Mouse (Mus musculus) MEL (cell line): Measurements from ENCODE around the gene Vmn1r232. TPM values are rescaled to one million over a fixed set of nuclear protein-coding genes. Genes with fewer than 3 reads are reported as not detected.

ENCODE experiments used
- DNase-seq: peaks from one replicate; pipeline ENCODE4 v3.0.0; 2011; ENCODE audit warnings: low read depth, low spot score
- H3K27ac ChIP-seq: 2 replicates; pipeline ENCODE4 v1.5.1; 2012; ENCODE audit warnings: low read depth, mild to moderate bottlenecking, control low read depth, low read length, moderate library complexity; ENCODE audit not compliant: control insufficient read depth
- H3K27me3 ChIP-seq, 2 experiments: fragments of 150-350 bp in 1 of 2; sonication (generic) in 1 of 2; 2 replicates each; pipeline ENCODE4 v1.6.1; 2012; ENCODE audit warnings: low read length in 2 of 2, mild to moderate bottlenecking in 2 of 2, improper control_type of control experiment in 1 of 2, moderate library complexity in 1 of 2; ENCODE audit not compliant: insufficient read depth in 2 of 2, control insufficient read depth in 1 of 2
- H3K36me3 ChIP-seq, 2 experiments: 2 replicates each; pipeline ENCODE4 v1.6.1; 2012 to 2014; ENCODE audit warnings: low read length in 2 of 2, improper control_type of control experiment in 1 of 2, inconsistent platforms in 1 of 2, mild to moderate bottlenecking in 1 of 2; ENCODE audit not compliant: insufficient read depth in 2 of 2, control insufficient read depth in 1 of 2
- H3K4me1 ChIP-seq, 2 experiments: fragments of 150-350 bp in 1 of 2; sonication (generic) in 1 of 2; 2 replicates each; pipeline ENCODE4 v1.6.1; 2012; ENCODE audit warnings: low read length in 2 of 2, improper control_type of control experiment in 1 of 2, mild to moderate bottlenecking in 1 of 2; ENCODE audit not compliant: insufficient read depth in 2 of 2, control insufficient read depth in 1 of 2
- H3K4me3 ChIP-seq, 2 experiments: fragments of 150-350 bp in 1 of 2; sonication (generic) in 1 of 2; 2 replicates each; pipeline ENCODE4 v1.5.1; 2012; ENCODE audit warnings: low read depth in 2 of 2, low read length in 2 of 2, mild to moderate bottlenecking in 2 of 2, moderate library complexity in 2 of 2, control low read depth in 1 of 2, improper control_type of control experiment in 1 of 2; ENCODE audit not compliant: control insufficient read depth in 1 of 2, insufficient read depth in 1 of 2
- H3K79me2 ChIP-seq: 2 replicates; pipeline ENCODE4 v1.6.1; 2012; ENCODE audit warnings: mild to moderate bottlenecking, low read length, moderate library complexity; ENCODE audit not compliant: control insufficient read depth, poor library complexity, insufficient read depth
- H3K9ac ChIP-seq: 2 replicates; pipeline ENCODE4 v1.6.1; 2012; ENCODE audit warnings: low read depth, mild to moderate bottlenecking, control low read depth, low read length, moderate library complexity; ENCODE audit not compliant: control insufficient read depth, poor library complexity, severe bottlenecking
- H3K9me3 ChIP-seq: fragments of 150-350 bp; sonication (generic); replicated peaks from 2 replicates; pipeline ENCODE4 v1.6.1; 2012; ENCODE audit warnings: mild to moderate bottlenecking, low read length, improper control_type of control experiment, moderate library complexity; ENCODE audit not compliant: insufficient read depth
- CHD1 ChIP-seq: IDR thresholded peaks from 2 replicates; pipeline ENCODE4 v1.6.1; 2012; ENCODE audit warnings: low read depth, mild to moderate bottlenecking, inconsistent platforms, low read length, improper control_type of control experiment
- CHD2 ChIP-seq: IDR thresholded peaks from 2 replicates; pipeline ENCODE4 v1.6.1; 2011; ENCODE audit warnings: low read length, improper control_type of control experiment
- CTCF ChIP-seq, 3 experiments: IDR thresholded peaks in 2 of 3; conservative IDR thresholded peaks in 1 of 3; 2 replicates each; pipeline ENCODE4 v1.5.1; 2011 to 2012; ENCODE audit warnings: low read length in 3 of 3, low read depth in 2 of 3, mild to moderate bottlenecking in 2 of 3, improper control_type of control experiment in 1 of 3, inconsistent platforms in 1 of 3, mixed read lengths in 1 of 3, moderate library complexity in 1 of 3; ENCODE audit not compliant: control insufficient read depth in 1 of 3, insufficient read depth in 1 of 3, poor library complexity in 1 of 3, severe bottlenecking in 1 of 3
- E2F4 ChIP-seq: IDR thresholded peaks from 2 replicates; pipeline ENCODE4 v1.6.1; 2011; ENCODE audit warnings: low read depth, low read length, improper control_type of control experiment, borderline replicate concordance
- ELF1 ChIP-seq: IDR thresholded peaks from 2 replicates; pipeline ENCODE4 v1.6.1; 2014; ENCODE audit warnings: low read depth, mild to moderate bottlenecking, inconsistent platforms, low read length, improper control_type of control experiment, moderate library complexity
- EP300 ChIP-seq, 2 experiments: IDR thresholded peaks; 2 replicates each; pipeline ENCODE4 v1.6.1; 2011; ENCODE audit warnings: improper control_type of control experiment in 2 of 2, low read length in 2 of 2, low read depth in 1 of 2, mild to moderate bottlenecking in 1 of 2
- ETS1 ChIP-seq: IDR thresholded peaks from 2 replicates; pipeline ENCODE4 v1.6.1; 2012; ENCODE audit warnings: low read depth, mild to moderate bottlenecking, inconsistent platforms, low read length, improper control_type of control experiment, moderate library complexity
- GABPA ChIP-seq: IDR thresholded peaks from 2 replicates; pipeline ENCODE4 v1.6.1; 2012; ENCODE audit warnings: low read depth, mild to moderate bottlenecking, inconsistent platforms, low read length, improper control_type of control experiment, moderate library complexity
- GATA1 ChIP-seq: IDR thresholded peaks from 2 replicates; pipeline ENCODE4 v1.6.1; 2011; ENCODE audit warnings: low read depth, low read length, improper control_type of control experiment
- JUND ChIP-seq: IDR thresholded peaks from 2 replicates; pipeline ENCODE4 v1.6.1; 2011; ENCODE audit warnings: low read depth, mild to moderate bottlenecking, improper control_type of control experiment, low read length
- MXI1 ChIP-seq: IDR thresholded peaks from 2 replicates; pipeline ENCODE4 v1.6.1; 2011; ENCODE audit warnings: mild to moderate bottlenecking, low read depth, low read length, improper control_type of control experiment
- NELFE ChIP-seq: IDR thresholded peaks from 2 replicates; pipeline ENCODE4 v1.6.1; 2011; ENCODE audit warnings: low read depth, low read length, improper control_type of control experiment
- NRF1 ChIP-seq: IDR thresholded peaks from 2 replicates; pipeline ENCODE4 v1.6.1; 2014; ENCODE audit warnings: low read depth, mild to moderate bottlenecking, inconsistent platforms, low read length, improper control_type of control experiment, moderate library complexity; ENCODE audit not compliant: poor library complexity, insufficient read depth, severe bottlenecking
- POLR2A ChIP-seq, 2 experiments: IDR thresholded peaks; 2 replicates each; pipeline ENCODE4 v1.6.1; 2011 to 2012; ENCODE audit warnings: low read length in 2 of 2, mild to moderate bottlenecking in 2 of 2, control low read depth in 1 of 2, improper control_type of control experiment in 1 of 2, low read depth in 1 of 2, moderate library complexity in 1 of 2; ENCODE audit not compliant: control insufficient read depth in 1 of 2, insufficient read depth in 1 of 2, poor library complexity in 1 of 2
- POLR2AphosphoS2 ChIP-seq: IDR thresholded peaks from 2 replicates; pipeline ENCODE4 v1.6.1; 2011; ENCODE audit warnings: low read length, improper control_type of control experiment
- RCOR1 ChIP-seq: IDR thresholded peaks from 2 replicates; pipeline ENCODE4 v1.6.1; 2012; ENCODE audit warnings: low read depth, mild to moderate bottlenecking, inconsistent platforms, low read length, improper control_type of control experiment
- SIN3A ChIP-seq: IDR thresholded peaks from 2 replicates; pipeline ENCODE4 v1.6.1; 2012; ENCODE audit warnings: low read length, improper control_type of control experiment, inconsistent platforms
- SMC3 ChIP-seq: IDR thresholded peaks from 2 replicates; pipeline ENCODE4 v1.6.1; 2011; ENCODE audit warnings: low read depth, low read length, improper control_type of control experiment
- TAL1 ChIP-seq: IDR thresholded peaks from 2 replicates; pipeline ENCODE4 v1.6.1; 2012; ENCODE audit warnings: mild to moderate bottlenecking, inconsistent platforms, low read length, moderate library complexity, mixed read lengths
- TBP ChIP-seq: IDR thresholded peaks from 2 replicates; pipeline ENCODE4 v1.8.0; 2011; ENCODE audit warnings: low read depth, low read length, improper control_type of control experiment
- TCF12 ChIP-seq: IDR thresholded peaks from 2 replicates; pipeline ENCODE4 v1.6.1; 2014; ENCODE audit warnings: low read depth, mild to moderate bottlenecking, inconsistent platforms, low read length, improper control_type of control experiment, moderate library complexity
- USF1 ChIP-seq: IDR thresholded peaks from 2 replicates; pipeline ENCODE4 v1.6.1; 2014; ENCODE audit warnings: low read depth, mild to moderate bottlenecking, inconsistent platforms, low read length, improper control_type of control experiment, moderate library complexity
- USF2 ChIP-seq, 2 experiments: IDR thresholded peaks; 2 replicates each; pipeline ENCODE4 v1.6.1; 2011 to 2012; ENCODE audit warnings: improper control_type of control experiment in 2 of 2, low read length in 2 of 2, borderline replicate concordance in 1 of 2, inconsistent platforms in 1 of 2, low read depth in 1 of 2, mild to moderate bottlenecking in 1 of 2; ENCODE audit not compliant: insufficient read depth in 1 of 2
- ZKSCAN1 ChIP-seq: IDR thresholded peaks from 2 replicates; pipeline ENCODE4 v1.6.1; 2012; ENCODE audit warnings: low read depth, mild to moderate bottlenecking, inconsistent platforms, low read length, improper control_type of control experiment, moderate library complexity
- ZMIZ1 ChIP-seq: IDR thresholded peaks from 2 replicates; pipeline ENCODE4 v1.6.1; 2012; ENCODE audit warnings: low read depth, mild to moderate bottlenecking, inconsistent platforms, low read length, improper control_type of control experiment, moderate library complexity
- polyA plus RNA-seq, 2 experiments: library from polyadenylated mRNA; stranded (reverse) in 1 of 2; unstranded in 1 of 2; fragments of >175 nt in 1 of 2; fragments of >200 nt in 1 of 2; gene quantifications; 2 replicates each; pipeline versions ENCODE4 v1.2.1 to v1.2.4; 2012; ENCODE audit warnings: low replicate concordance in 2 of 2, low read depth in 1 of 2; ENCODE audit not compliant: insufficient read length in 2 of 2, insufficient read depth in 1 of 2, missing spikeins in 1 of 2
- total RNA-seq: library from RNA; depleted of rRNA; stranded (reverse); fragments of 300-350 nt; gene quantifications from 2 replicates; pipeline ENCODE4 v1.2.3, GENCODE M21; 2012; rRNA removed

Vmn1r232 gene
- total RNA-seq (not detected in 2 replicates), polyA plus RNA-seq (not detected)

GRCm38 (mm10) chr17:20919614-20920013, at the start of gene Vmn1r232:
Gene Vmn1r232 (minus strand): TSS chr17:20919714.
- H3K4me1 ChIP-seq, result no peaks in the 10 kb centered on the region
- H3K79me2 ChIP-seq, result no peaks in the 10 kb centered on the region
- H3K27me3 ChIP-seq, result 0 out of 4 replicates have a peak, but pooled peaks cover 0 to 1% of the 10 kb centered on the region in 2 experiments
- H3K9me3 ChIP-seq, result no peaks in the 10 kb centered on the region
- no peak within 1 kb of the TSS for H3K27ac ChIP-seq
- H3K9ac ChIP-seq, result no peak within 1 kb of the TSS
- no peak within 1 kb of the TSS for H3K4me3 ChIP-seq
- no peaks in the 10 kb centered on the region for H3K36me3 ChIP-seq
- TF ChIP-seq POLR2AphosphoS2, result no peak
- TF ChIP-seq SMC3, result no peak
- TF ChIP-seq ELF1, result no peak
- TF ChIP-seq CHD2, result no peak
- TF ChIP-seq ETS1, result no peak
- no peak for TF ChIP-seq USF1
- TF ChIP-seq TBP, result no peak
- no peak for TF ChIP-seq CHD1
- no peak for TF ChIP-seq TCF12
- no peak for TF ChIP-seq USF2 (IDR thresholded peaks at IDR 0.05; ENCODE audit: borderline replicate concordance in 1 of 2, insufficient read depth in 1 of 2, low read depth in 1 of 2, low read length in 2 of 2)
- TF ChIP-seq TAL1, result no peak
- TF ChIP-seq JUND, result no peak
- TF ChIP-seq GATA1, result no peak
- TF ChIP-seq CTCF (IDR thresholded peaks at IDR 0.05 in 2 of 3, conservative IDR thresholded peaks at IDR 0.05 in 1 of 3; ENCODE audit: control insufficient read depth in 1 of 3, insufficient read depth in 1 of 3, low read depth in 2 of 3, low read length in 3 of 3, poor library complexity in 1 of 3, severe bottlenecking in 1 of 3), result no peak
- no peak for TF ChIP-seq RCOR1
- TF ChIP-seq SIN3A, result no peak
- no peak for TF ChIP-seq NELFE
- no peak for DNase-seq

GRCm38 (mm10) chr17:20966681-20967080, 47.2 kb upstream of the Vmn1r232 start:
- H3K4me3 ChIP-seq, result no peak overlapping the region
- no peaks in the 10 kb centered on the region for H3K79me2 ChIP-seq
- no peak overlapping the region for H3K9ac ChIP-seq
- no peaks in the 10 kb centered on the region for H3K27me3 ChIP-seq
- H3K4me1 ChIP-seq, result no peaks in the 10 kb centered on the region
- no peaks in the 10 kb centered on the region for H3K9me3 ChIP-seq
- no peaks in the 10 kb centered on the region; a peak in 2 of 4 replicates for H3K36me3 ChIP-seq
- DNase-seq, result no peak
- TF ChIP-seq POLR2AphosphoS2 (no peak), ZMIZ1 (no peak), ELF1 (no peak), USF2 (IDR thresholded peaks at IDR 0.05; ENCODE audit: borderline replicate concordance in 1 of 2, insufficient read depth in 1 of 2, low read depth in 1 of 2, low read length in 2 of 2) (no peak), EP300 (IDR thresholded peaks at IDR 0.05; ENCODE audit: low read depth in 1 of 2, low read length in 2 of 2) (no peak), NRF1 (no peak), GABPA (no peak), ZKSCAN1 (no peak), E2F4 (no peak), MXI1 (no peak), JUND (no peak), POLR2A (IDR thresholded peaks at IDR 0.05; ENCODE audit: control insufficient read depth in 1 of 2, insufficient read depth in 1 of 2, low read depth in 1 of 2, low read length in 2 of 2, poor library complexity in 1 of 2) (no peak)
- no peak overlapping the region for H3K27ac ChIP-seq
